Mouse (Mus musculus): ENCODE results near the gene Prrx2. TPM values are rescaled to one million over a fixed set of nuclear protein-coding genes. Genes with fewer than 3 reads are reported as not detected.

Prrx2 gene
- total and polyA plus RNA-seq, 2 experiments from 2014 or later: 3.6 to 24.0 TPM

- Histone ChIP-seq H3K27ac (ENCODE audit: low read depth) (no peak overlapping the region), H3K4me2 (ENCODE audit: low read depth, low read length) (peak overlapping the region; percentile 40; the same call in 1 of the 2 replicates), H3K9ac (replicated peaks; ENCODE audit: low read depth, low read length) (no peak overlapping the region), H3K9me3 (replicated peaks; ENCODE audit: control insufficient read depth, low read length) (no peaks in the 10 kb centered on the region), H3K4me3 (ENCODE audit: low read depth, low read length) (no peak overlapping the region), H3K27me3 (ENCODE audit: control insufficient read depth, insufficient read depth, low read length) (0 out of 2 replicates have a peak, but pooled peaks cover 4% of the 10 kb centered on the region), H3K4me1 (ENCODE audit: control insufficient read depth, insufficient read depth) (peaks cover 2% of the 10 kb centered on the region; the same call in 1 of the 2 replicates), H3K36me3 (replicated peaks; ENCODE audit: control insufficient read depth, insufficient read depth, low read length) (no peaks in the 10 kb centered on the region)
- TF ChIP-seq CTCF (IDR thresholded peaks at IDR 0.05; ENCODE audit: low read depth) (no peak), EP300 (IDR thresholded peaks at IDR 0.05; ENCODE audit: low read depth) (no peak)
- ATAC-seq (ENCODE audit: insufficient read depth, low read depth) (no peak), DNase-seq (ENCODE audit: low spot score) (no peak)
- WGBS: 85% methylated on average over 5 of the region's 5 CpGs
Measured at GRCm38 (mm10) chr2:30795889-30796275, 38.9 kb upstream of the Prrx2 start.

- Histone ChIP-seq H3K9ac (replicated peaks; ENCODE audit: low read depth, low read length) (no peak overlapping the region), H3K27ac (ENCODE audit: low read depth) (no peak overlapping the region), H3K27me3 (ENCODE audit: control insufficient read depth, insufficient read depth, low read length) (0 out of 2 replicates have a peak, but pooled peaks cover 4% of the 10 kb centered on the region), H3K4me1 (ENCODE audit: control insufficient read depth, insufficient read depth) (peaks cover 7% of the 10 kb centered on the region), H3K9me3 (replicated peaks; ENCODE audit: control insufficient read depth, low read length) (no peaks in the 10 kb centered on the region), H3K4me3 (ENCODE audit: low read depth, low read length) (no peak overlapping the region), H3K4me2 (ENCODE audit: low read depth, low read length) (peak overlapping the region; percentile 40), H3K36me3 (replicated peaks; ENCODE audit: control insufficient read depth, insufficient read depth, low read length) (no peaks in the 10 kb centered on the region)
- WGBS: 10% methylated on average over 11 of the region's 11 CpGs
- ATAC-seq (ENCODE audit: insufficient read depth, low read depth) (0 out of 2 replicates have a peak, but pooled peaks have one; percentile 13), DNase-seq (ENCODE audit: low spot score) (peak; percentile 77)
- TF ChIP-seq EP300 (IDR thresholded peaks at IDR 0.05; ENCODE audit: low read depth) (no peak), CTCF (IDR thresholded peaks at IDR 0.05; ENCODE audit: low read depth) (no peak)
Measured at GRCm38 (mm10) chr2:30796382-30796781, 38.4 kb upstream of the Prrx2 start.

GRCm38 (mm10) chr2:30799456-30799855 lies 35.3 kb upstream of the Prrx2 start:
- 0 out of 2 replicates have a peak, but pooled peaks cover 9% of the 10 kb centered on the region for H3K27me3 ChIP-seq (ENCODE audit: control insufficient read depth, insufficient read depth, low read length)
- H3K9me3 ChIP-seq (replicated peaks; ENCODE audit: control insufficient read depth, low read length): no peaks in the 10 kb centered on the region
- no peaks in the 10 kb centered on the region for H3K36me3 ChIP-seq (replicated peaks; ENCODE audit: control insufficient read depth, insufficient read depth, low read length)
- H3K4me3 ChIP-seq (ENCODE audit: low read depth, low read length): no peak overlapping the region
- DNase-seq (ENCODE audit: low spot score): no peak
- peaks cover 12% of the 10 kb centered on the region for H3K4me1 ChIP-seq (ENCODE audit: control insufficient read depth, insufficient read depth)
- ATAC-seq (ENCODE audit: insufficient read depth, low read depth): no peak
- TF ChIP-seq CTCF (IDR thresholded peaks at IDR 0.05; ENCODE audit: low read depth): no peak
- TF ChIP-seq EP300 (IDR thresholded peaks at IDR 0.05; ENCODE audit: low read depth): no peak
- H3K9ac ChIP-seq (replicated peaks; ENCODE audit: low read depth, low read length): no peak overlapping the region
- WGBS: 84% methylated on average over 3 of the region's 3 CpGs
- H3K27ac ChIP-seq (ENCODE audit: low read depth): no peak overlapping the region
- no peak overlapping the region for H3K4me2 ChIP-seq (ENCODE audit: low read depth, low read length)

- DNase-seq (ENCODE audit: low spot score) (no peak), ATAC-seq (ENCODE audit: insufficient read depth, low read depth) (no peak)
- Histone ChIP-seq H3K27me3 (ENCODE audit: control insufficient read depth, insufficient read depth, low read length) (0 out of 2 replicates have a peak, but pooled peaks cover 9% of the 10 kb centered on the region), H3K27ac (ENCODE audit: low read depth) (no peak overlapping the region), H3K9me3 (replicated peaks; ENCODE audit: control insufficient read depth, low read length) (no peaks in the 10 kb centered on the region), H3K36me3 (replicated peaks; ENCODE audit: control insufficient read depth, insufficient read depth, low read length) (no peaks in the 10 kb centered on the region), H3K9ac (replicated peaks; ENCODE audit: low read depth, low read length) (peak overlapping the region; percentile 51; the same call in 1 of the 2 replicates), H3K4me2 (ENCODE audit: low read depth, low read length) (peak overlapping the region; percentile 88), H3K4me1 (ENCODE audit: control insufficient read depth, insufficient read depth) (peaks cover 12% of the 10 kb centered on the region), H3K4me3 (ENCODE audit: low read depth, low read length) (peak overlapping the region; percentile 50)
- WGBS: 40% methylated on average over 7 of the region's 7 CpGs
- TF ChIP-seq EP300 (IDR thresholded peaks at IDR 0.05; ENCODE audit: low read depth) (no peak), CTCF (IDR thresholded peaks at IDR 0.05; ENCODE audit: low read depth) (no peak)
Measured at GRCm38 (mm10) chr2:30800671-30801066, 34.1 kb upstream of the Prrx2 start.

GRCm38 (mm10) chr2:30801067-30801852 lies 33.5 kb upstream of the Prrx2 start:
- H3K9ac ChIP-seq (replicated peaks; ENCODE audit: low read depth, low read length): peak overlapping the region; percentile 51
- ATAC-seq (ENCODE audit: insufficient read depth, low read depth): peak; percentile 65
- peak overlapping the region; percentile 50 for H3K4me3 ChIP-seq (ENCODE audit: low read depth, low read length)
- TF ChIP-seq CTCF (IDR thresholded peaks at IDR 0.05; ENCODE audit: low read depth): no peak
- no peak for TF ChIP-seq EP300 (IDR thresholded peaks at IDR 0.05; ENCODE audit: low read depth)
- peak overlapping the region; percentile 88 for H3K4me2 ChIP-seq (ENCODE audit: low read depth, low read length)
- H3K4me1 ChIP-seq (ENCODE audit: control insufficient read depth, insufficient read depth): peaks cover 12% of the 10 kb centered on the region
- WGBS: 2% methylated on average over 76 of the region's 77 CpGs
- no peaks in the 10 kb centered on the region for H3K9me3 ChIP-seq (replicated peaks; ENCODE audit: control insufficient read depth, low read length)
- H3K27me3 ChIP-seq (ENCODE audit: control insufficient read depth, insufficient read depth, low read length): 0 out of 2 replicates have a peak, but pooled peaks cover 9% of the 10 kb centered on the region
- no peak for DNase-seq (ENCODE audit: low spot score)
- H3K36me3 ChIP-seq (replicated peaks; ENCODE audit: control insufficient read depth, insufficient read depth, low read length): no peaks in the 10 kb centered on the region
- H3K27ac ChIP-seq (ENCODE audit: low read depth): no peak overlapping the region

All from heart, postnatal 0 days (tissue).